Mouse (Mus musculus): ENCODE measurements around the gene Zfp282.

GRCm38 (mm10) chr6:47832220-47832619, 44.8 kb upstream of the Zfp282 start:
- TF ChIP-seq GATA1 (IDR thresholded peaks at IDR 0.05; ENCODE audit: low read length): no peak
- TF ChIP-seq TAL1 (IDR thresholded peaks at IDR 0.05; ENCODE audit: low read length): no peak
